Comparison of ENCODE assay signal across 8 mouse cellular contexts in the genomic region with DNA sequence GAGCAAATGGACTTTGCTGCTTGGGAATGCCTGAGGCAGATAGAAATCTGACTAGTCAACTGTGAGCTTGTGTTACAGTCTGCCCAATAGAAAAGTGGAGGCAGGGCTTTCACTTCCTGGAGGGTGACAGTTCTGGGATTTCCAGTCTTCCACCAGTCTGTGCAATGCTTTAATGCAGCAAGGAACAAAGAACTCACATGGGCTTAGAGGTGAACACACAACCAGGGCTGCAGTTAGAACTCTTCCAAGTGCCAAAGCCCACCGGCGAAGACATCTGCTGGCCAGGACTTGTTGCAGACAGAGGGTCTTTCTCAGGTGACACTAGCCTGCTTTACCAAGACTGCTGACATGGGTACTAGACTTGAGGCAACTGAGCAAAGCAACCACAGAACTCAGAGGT. TPM values are rescaled to one million over a fixed set of nuclear protein-coding genes. Genes with fewer than 3 reads are reported as not detected.
DNase-seq lines count a peak whose midpoint lies in the region; ATAC-seq lines count a peak whose summit lies in the region.
"Had no signal": no experiment of that assay in that cellular context is flagged by ENCODE, and none has a peak within 500 bp of the region (broad histone marks: within the 10 kb centered on the region; RNA-seq: fewer than 3 reads in every experiment).

A gene (plus strand): TSS at position 167 of the 400 bp plus-strand sequence.

- H3K9ac ChIP-seq in heart, embryonic 15.5 days: no peak within 1 kb of the TSS
- H3K9ac ChIP-seq: hindbrain, embryonic 15.5 days had no signal

- no peaks in the 10 kb centered on the region for H3K9me3 ChIP-seq in heart, embryonic 15.5 days (replicated peaks)
- H3K9me3 ChIP-seq: hindbrain, embryonic 15.5 days had no signal

- WGBS in heart, embryonic 15.5 days: 69% methylated on average over 2 of the region's 2 CpGs

- ATAC-seq in heart, embryonic 15.5 days (replicated peaks; ENCODE audit: insufficient number of reproducible peaks, insufficient read depth, low FRiP score, low read depth): no peak
- ATAC-seq in megakaryocyte progenitor cell, adult 5-6 weeks (replicated peaks; ENCODE audit: poor library complexity): no peak

- no peaks in the 10 kb centered on the region for H3K36me3 ChIP-seq in heart, embryonic 15.5 days
- H3K36me3 ChIP-seq: hindbrain, embryonic 15.5 days had no signal

- H3K27ac ChIP-seq in heart, embryonic 15.5 days: peak within 1 kb of the TSS; percentile 17; the same call in 1 of the 2 replicates
- H3K27ac ChIP-seq: hindbrain, embryonic 15.5 days had no signal

- no peaks in the 10 kb centered on the region for H3K27me3 ChIP-seq in heart, embryonic 15.5 days
- H3K27me3 ChIP-seq: hindbrain, embryonic 15.5 days had no signal

- no peak for DNase-seq in urinary bladder, adult 2 months (ENCODE audit: low spot score)
- DNase-seq in urinary bladder, postnatal 25 days (ENCODE audit: low spot score): no peak
- no peak for DNase-seq in frontal cortex, adult 2 months (ENCODE audit: extremely low spot score in 1 of 2, low spot score in 1 of 2)
- DNase-seq in testis, postnatal 14 days (ENCODE audit: low spot score): no peak
- no peak for DNase-seq in embryo, embryonic 10 days (ENCODE audit: low spot score)

- peak within 1 kb of the TSS; percentile 31; the same call in 1 of the 2 replicates for H3K4me2 ChIP-seq in heart, embryonic 15.5 days
- H3K4me2 ChIP-seq: hindbrain, embryonic 15.5 days had no signal

- H3K4me3 ChIP-seq in heart, embryonic 15.5 days: peak within 1 kb of the TSS; percentile 40
- H3K4me3 ChIP-seq: hindbrain, embryonic 15.5 days had no signal

- H3K4me1 ChIP-seq in heart, embryonic 15.5 days (replicated peaks): 0 out of 2 replicates have a peak, but pooled peaks cover 10% of the 10 kb centered on the region
- H3K4me1 ChIP-seq: hindbrain, embryonic 15.5 days had no signal

RNA-seq across cellular contexts. Expression of the gene that starts here (rescaled TPM):
- polyA plus RNA-seq in urinary bladder, adult 2 months (2012; rRNA removed): 13.5 and 13.8 TPM in 2 replicates
- polyA plus RNA-seq in heart, embryonic 15.5 days (2015; fragmentation: Nextera tagmentation; extraction: Ambion mirVana): 4.4 and 6.9 TPM in 2 replicates
- total RNA-seq in megakaryocyte progenitor cell, adult 5-6 weeks (2015): 13.3 and 20.8 TPM in 2 replicates
- 38.8 and 50.9 TPM in 2 replicates for total RNA-seq in megakaryocyte progenitor cell, adult 5-6 weeks (2017)
- polyA plus RNA-seq in frontal cortex, adult 2 months (2012; rRNA removed): 1.6 and 3.2 TPM in 2 replicates
